Mouse (Mus musculus) cerebellum, adult 11-12 months (tissue): ENCODE data around the gene Ogg1.

Source experiments
- DNase-seq: peaks from one replicate; pipeline ENCODE4 v3.0.0; 2022

The Ogg1 gene

GRCm38 (mm10) chr6:113326533-113327315 lies at the start of gene Ogg1:
Gene Ogg1, plus strand, starts transcription at chr6:113326972.
- peak; percentile 98 for DNase-seq

- DNase-seq = no peak
Observed at GRCm38 (mm10) chr6:113281676-113282075, 45.1 kb upstream of the Ogg1 start.

- peak; percentile 48 for DNase-seq
Observed at GRCm38 (mm10) chr6:113282101-113282802, 44.5 kb upstream of the Ogg1 start, which contains the start of gene Cpne9. Gene Cpne9, plus strand, starts transcription at chr6:113282307.

GRCm38 (mm10) chr6:113282969-113283368 lies 43.8 kb upstream of the Ogg1 start:
- DNase-seq = peak; percentile 50

GRCm38 (mm10) chr6:113283500-113283899 lies 43.3 kb upstream of the Ogg1 start:
- DNase-seq = peak; percentile 51

- DNase-seq = no peak
Observed at GRCm38 (mm10) chr6:113284931-113285330, 41.8 kb upstream of the Ogg1 start.

GRCm38 (mm10) chr6:113286316-113286715 lies 40.5 kb upstream of the Ogg1 start:
- DNase-seq = no peak

- DNase-seq = no peak
Observed at GRCm38 (mm10) chr6:113287236-113287635, 39.5 kb upstream of the Ogg1 start.

GRCm38 (mm10) chr6:113289346-113289745 lies 37.4 kb upstream of the Ogg1 start:
- DNase-seq = no peak

- no peak for DNase-seq
Observed at GRCm38 (mm10) chr6:113290346-113290745, 36.4 kb upstream of the Ogg1 start.

GRCm38 (mm10) chr6:113292938-113293337 lies 33.8 kb upstream of the Ogg1 start:
- DNase-seq = no peak

- DNase-seq = no peak
Observed at GRCm38 (mm10) chr6:113296046-113296445, 30.7 kb upstream of the Ogg1 start.

GRCm38 (mm10) chr6:113296639-113297038 lies 30.1 kb upstream of the Ogg1 start:
- DNase-seq = no peak

GRCm38 (mm10) chr6:113301350-113301749 lies 25.4 kb upstream of the Ogg1 start:
- DNase-seq = no peak

- DNase-seq = no peak
Observed at GRCm38 (mm10) chr6:113302258-113302657, 24.5 kb upstream of the Ogg1 start.

GRCm38 (mm10) chr6:113306322-113306985 lies 20.3 kb upstream of the Ogg1 start:
- DNase-seq = peak; percentile 100

GRCm38 (mm10) chr6:113306986-113307349 lies 19.8 kb upstream of the Ogg1 start, which contains the start of gene Brpf1:
Gene Brpf1, plus strand, starts transcription at chr6:113307137.
- no peak for DNase-seq

- peak; percentile 69 for DNase-seq
Observed at GRCm38 (mm10) chr6:113307481-113308121, 19.2 kb upstream of the Ogg1 start.

GRCm38 (mm10) chr6:113308141-113308540 lies 18.6 kb upstream of the Ogg1 start:
- peak; percentile 82 for DNase-seq

GRCm38 (mm10) chr6:113315972-113316371 lies 10.8 kb upstream of the Ogg1 start:
- no peak for DNase-seq

- no peak for DNase-seq
Observed at GRCm38 (mm10) chr6:113329396-113329795, 2.6 kb downstream of the Ogg1 start.

- no peak for DNase-seq
Observed at GRCm38 (mm10) chr6:113330547-113330946, 3.8 kb downstream of the Ogg1 start.

- DNase-seq = no peak
Observed at GRCm38 (mm10) chr6:113331721-113332120, 4.9 kb downstream of the Ogg1 start.
